Mouse (Mus musculus): ENCODE results near the gene Lmnb2. TPM values are rescaled to one million over a fixed set of nuclear protein-coding genes. Genes with fewer than 3 reads are reported as not detected.
A peak's percentile ranks its signal among the peaks of the same experiment; 100 is the strongest.

Gene Lmnb2
- polyA plus RNA-seq, 1 experiment from 2014 or later: 12.1 TPM

DNA sequence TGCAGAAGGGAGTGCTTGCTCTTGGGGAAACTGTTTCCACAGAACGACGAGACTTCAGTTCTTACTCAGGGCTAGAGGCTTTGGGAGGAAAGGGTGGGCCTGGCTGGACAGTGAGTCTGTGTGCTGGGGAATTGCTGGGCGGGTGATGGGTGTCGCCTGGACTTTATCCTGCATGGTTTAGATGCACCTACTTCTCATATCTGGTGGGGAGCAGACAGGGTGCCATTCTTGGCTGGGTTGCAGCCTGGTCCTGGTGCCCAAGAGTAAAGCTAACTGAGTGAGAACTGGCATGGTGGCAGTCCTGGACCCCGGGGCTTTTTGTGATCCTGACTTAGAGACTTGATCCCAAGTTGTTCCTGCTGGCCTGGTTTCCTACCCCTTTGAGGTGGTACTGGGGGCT is 61.1 kb downstream of the Lmnb2 start:
- Histone ChIP-seq H3K36me3 (ENCODE audit: control insufficient read depth, insufficient read depth, low read length) (peaks cover 13% of the 10 kb centered on the region), H3K9me3 (ENCODE audit: control insufficient read depth, low read depth, low read length) (no peaks in the 10 kb centered on the region), H3K4me2 (replicated peaks; ENCODE audit: low read depth, low read length) (no peak overlapping the region), H3K27ac (ENCODE audit: low read length) (no peak overlapping the region), H3K9ac (replicated peaks; ENCODE audit: low read depth, low read length) (no peak overlapping the region), H3K4me1 (ENCODE audit: control insufficient read depth, insufficient read depth, low read length) (peaks cover 21% of the 10 kb centered on the region), H3K4me3 (ENCODE audit: low read depth, low read length) (no peak overlapping the region), H3K27me3 (ENCODE audit: control insufficient read depth, insufficient read depth, low read length) (no peaks in the 10 kb centered on the region)
- no peak for ATAC-seq (ENCODE audit: insufficient number of reproducible peaks, insufficient read depth, low FRiP score, low read depth)
- WGBS: 69% methylated on average over 5 of the region's 5 CpGs

DNA sequence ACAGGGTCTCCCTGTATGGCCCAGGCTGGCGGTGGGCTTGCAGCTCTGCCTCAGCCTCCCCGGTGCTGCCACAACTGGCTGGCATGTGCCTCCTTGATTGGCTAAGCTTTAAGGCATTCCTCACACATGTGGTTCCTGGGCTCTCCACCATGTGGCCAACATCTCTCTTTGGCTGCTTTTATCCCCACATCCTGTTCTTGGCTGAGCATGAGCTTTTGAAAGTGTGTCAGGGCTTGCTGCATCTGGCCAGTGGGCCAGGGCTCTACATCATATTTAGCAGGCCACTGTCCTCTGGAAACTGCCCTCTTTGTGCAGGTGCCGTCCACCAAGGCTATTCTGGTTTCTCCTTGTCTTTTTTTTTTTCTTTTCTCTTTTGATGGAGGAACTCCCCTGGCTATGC is 61.8 kb downstream of the Lmnb2 start:
- 57% methylated on average over 3 of the region's 3 CpGs for WGBS
- Histone ChIP-seq H3K9me3 (ENCODE audit: control insufficient read depth, low read depth, low read length) (no peaks in the 10 kb centered on the region), H3K36me3 (ENCODE audit: control insufficient read depth, insufficient read depth, low read length) (peaks cover 20% of the 10 kb centered on the region)

DNA sequence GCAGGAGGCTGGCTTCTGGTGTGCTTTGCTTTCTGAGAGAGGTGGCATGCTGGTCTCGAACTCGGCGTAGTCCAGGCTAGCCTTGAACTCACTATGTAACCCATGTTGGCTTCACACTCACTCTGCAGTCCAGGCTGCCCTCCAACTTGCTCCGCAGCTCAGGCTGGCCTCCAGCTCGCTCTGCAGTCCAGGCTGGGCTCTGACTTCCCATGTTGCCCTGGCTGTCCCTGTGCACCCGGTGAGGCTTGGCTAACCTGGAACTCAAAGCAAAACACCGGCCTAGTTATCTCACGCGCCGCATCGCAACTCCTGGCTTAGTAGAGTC is 62.3 kb downstream of the Lmnb2 start:
- 18% methylated on average over 11 of the region's 11 CpGs for WGBS
- Histone ChIP-seq H3K4me3 (ENCODE audit: low read depth, low read length) (peak overlapping the region; percentile 75), H3K9ac (replicated peaks; ENCODE audit: low read depth, low read length) (peak overlapping the region; percentile 70), H3K27ac (ENCODE audit: low read length) (no peak overlapping the region), H3K4me2 (replicated peaks; ENCODE audit: low read depth, low read length) (peak overlapping the region; percentile 97), H3K4me1 (ENCODE audit: control insufficient read depth, insufficient read depth, low read length) (peaks cover 21% of the 10 kb centered on the region), H3K9me3 (ENCODE audit: control insufficient read depth, low read depth, low read length) (no peaks in the 10 kb centered on the region), H3K36me3 (ENCODE audit: control insufficient read depth, insufficient read depth, low read length) (peaks cover 23% of the 10 kb centered on the region), H3K27me3 (ENCODE audit: control insufficient read depth, insufficient read depth, low read length) (no peaks in the 10 kb centered on the region)
- no peak for ATAC-seq (ENCODE audit: insufficient number of reproducible peaks, insufficient read depth, low FRiP score, low read depth)

More for the DNA sequence above, 61.8 kb downstream of the Lmnb2 start:
- H3K4me1 ChIP-seq (ENCODE audit: control insufficient read depth, insufficient read depth, low read length): peaks cover 21% of the 10 kb centered on the region
- H3K4me2 ChIP-seq (replicated peaks; ENCODE audit: low read depth, low read length): peak overlapping the region; percentile 97; the same call in 1 of the 2 replicates
- H3K9ac ChIP-seq (replicated peaks; ENCODE audit: low read depth, low read length): 0 out of 2 replicates have a peak overlapping the region, but pooled peaks have one; percentile 70
- H3K4me3 ChIP-seq (ENCODE audit: low read depth, low read length): peak overlapping the region; percentile 75; the same call in 1 of the 2 replicates
- H3K27ac ChIP-seq (ENCODE audit: low read length): no peak overlapping the region
- no peak for ATAC-seq (ENCODE audit: insufficient number of reproducible peaks, insufficient read depth, low FRiP score, low read depth)
- no peaks in the 10 kb centered on the region for H3K27me3 ChIP-seq (ENCODE audit: control insufficient read depth, insufficient read depth, low read length)

DNA sequence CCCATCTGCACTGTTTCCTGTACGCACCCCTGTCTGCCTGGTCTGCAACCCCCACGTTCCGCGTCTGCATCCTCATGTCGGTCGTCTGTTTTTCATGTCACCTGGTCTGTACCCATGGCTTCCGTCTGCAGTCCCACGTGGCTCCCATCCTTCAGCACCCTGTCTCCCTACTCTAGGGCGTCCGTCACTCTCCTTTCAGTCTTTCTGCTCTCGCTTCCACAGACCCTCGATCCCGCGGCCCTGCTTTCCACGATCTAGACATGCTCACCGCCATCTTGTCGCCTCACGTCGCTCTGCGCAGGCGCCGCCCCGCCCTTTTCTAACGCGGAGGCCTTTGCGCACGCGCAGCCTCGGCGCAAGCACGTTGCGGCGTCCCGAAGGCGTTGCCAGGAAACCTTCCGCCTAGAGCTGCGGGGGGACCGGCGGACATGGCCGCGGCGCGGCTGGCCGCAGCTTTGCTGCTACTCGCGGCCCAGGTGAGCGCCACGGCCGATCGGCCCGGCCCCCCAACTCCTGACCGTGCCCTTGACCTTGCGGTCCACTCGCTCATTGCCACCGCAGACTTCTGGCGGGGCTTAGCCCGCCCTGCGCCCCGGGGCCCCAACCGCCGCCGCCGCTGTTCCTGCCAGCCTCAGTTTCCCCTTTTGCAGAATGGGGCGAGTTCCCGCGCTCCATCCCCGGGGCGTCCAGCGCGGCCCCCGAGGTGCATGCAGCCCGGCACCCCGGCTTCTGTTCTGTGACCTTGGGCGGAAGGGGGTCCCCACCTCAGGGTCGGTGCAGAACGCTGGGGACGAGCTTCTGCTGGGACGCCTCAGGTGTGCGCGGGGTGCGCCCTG is 62.9 kb downstream of the Lmnb2 start, which contains the start of the genes Lsm7 and Sppl2b:
TSS of gene Lsm7 (minus strand) at position 297 of the 836 bp plus-strand sequence.
TSS of gene Sppl2b (plus strand) at position 363 of the 836 bp plus-strand sequence.
- 1% methylated on average over 77 of the region's 81 CpGs for WGBS
- peak; percentile 69 for ATAC-seq (ENCODE audit: insufficient number of reproducible peaks, insufficient read depth, low FRiP score, low read depth)
- peak within 1 kb of the TSS; percentile 33; the same call in 1 of the 2 replicates for H3K27ac ChIP-seq (ENCODE audit: low read length)

More for the DNA sequence above, 62.9 kb downstream of the Lmnb2 start, which contains the start of the genes Lsm7 and Sppl2b:
- Histone ChIP-seq H3K36me3 (ENCODE audit: control insufficient read depth, insufficient read depth, low read length) (peaks cover 23% of the 10 kb centered on the region), H3K4me2 (replicated peaks; ENCODE audit: low read depth, low read length) (peak within 1 kb of the TSS; percentile 97), H3K4me1 (ENCODE audit: control insufficient read depth, insufficient read depth, low read length) (peaks cover 21% of the 10 kb centered on the region), H3K27me3 (ENCODE audit: control insufficient read depth, insufficient read depth, low read length) (no peaks in the 10 kb centered on the region), H3K9me3 (ENCODE audit: control insufficient read depth, low read depth, low read length) (no peaks in the 10 kb centered on the region), H3K4me3 (ENCODE audit: low read depth, low read length) (peak within 1 kb of the TSS; percentile 75), H3K9ac (replicated peaks; ENCODE audit: low read depth, low read length) (peak within 1 kb of the TSS; percentile 70)

Other genes with a start within 250 kb of the Lmnb2 start
- gene Mknk2, start 240.1 kb downstream of the Lmnb2 start, polyA plus RNA-seq (2014; fragmentation: Nextera tagmentation; extraction: Ambion mirVana): 71.3 and 75.5 TPM in 2 replicates
- 47.9 and 51.1 TPM in 2 replicates for gene Mob3a, start 216.3 kb downstream of the Lmnb2 start, polyA plus RNA-seq (2014; fragmentation: Nextera tagmentation; extraction: Ambion mirVana)
- gene Izumo4, start 216.1 kb downstream of the Lmnb2 start, polyA plus RNA-seq (2014; fragmentation: Nextera tagmentation; extraction: Ambion mirVana): 16.7 and 18.4 TPM in 2 replicates
- gene Ap3d1, start 176.0 kb downstream of the Lmnb2 start, polyA plus RNA-seq (2014; fragmentation: Nextera tagmentation; extraction: Ambion mirVana): 81.7 and 85.8 TPM in 2 replicates
- 24.5 and 25.8 TPM in 2 replicates for gene Dot1l, start 163.0 kb downstream of the Lmnb2 start, polyA plus RNA-seq (2014; fragmentation: Nextera tagmentation; extraction: Ambion mirVana)
- 77.7 and 81.8 TPM in 2 replicates for gene Sf3a2, start 120.0 kb downstream of the Lmnb2 start, polyA plus RNA-seq (2014; fragmentation: Nextera tagmentation; extraction: Ambion mirVana)
- gene Plekhj1, start 119.6 kb downstream of the Lmnb2 start, polyA plus RNA-seq (2014; fragmentation: Nextera tagmentation; extraction: Ambion mirVana): 110 and 116 TPM in 2 replicates
- not detected in 2 replicates for gene Amh, start 113.0 kb downstream of the Lmnb2 start, polyA plus RNA-seq (2014; fragmentation: Nextera tagmentation; extraction: Ambion mirVana)
- 0.45 and 1.4 TPM in 2 replicates for gene Jsrp1, start 104.7 kb downstream of the Lmnb2 start, polyA plus RNA-seq (2014; fragmentation: Nextera tagmentation; extraction: Ambion mirVana)
- 1,724 and 1,898 TPM in 2 replicates for gene Oaz1, start 91.6 kb downstream of the Lmnb2 start, polyA plus RNA-seq (2014; fragmentation: Nextera tagmentation; extraction: Ambion mirVana)
- gene Lingo3, start 74.2 kb downstream of the Lmnb2 start, polyA plus RNA-seq (2014; fragmentation: Nextera tagmentation; extraction: Ambion mirVana): 0.07 and 0.23 TPM in 2 replicates
- 321 and 361 TPM in 2 replicates for gene Lsm7, start 63.0 kb downstream of the Lmnb2 start, polyA plus RNA-seq (2014; fragmentation: Nextera tagmentation; extraction: Ambion mirVana)
- gene Sppl2b, start 63.0 kb downstream of the Lmnb2 start, polyA plus RNA-seq (2014; fragmentation: Nextera tagmentation; extraction: Ambion mirVana): 31.9 and 33.0 TPM in 2 replicates
- 0.07 TPM in 1 of 2 replicates, not detected in the other for gene Tmprss9, start 46.4 kb downstream of the Lmnb2 start, polyA plus RNA-seq (2014; fragmentation: Nextera tagmentation; extraction: Ambion mirVana)
- 340 and 345 TPM in 2 replicates for gene Timm13, start 17.3 kb downstream of the Lmnb2 start, polyA plus RNA-seq (2014; fragmentation: Nextera tagmentation; extraction: Ambion mirVana)
- gene Gadd45b, start 11.8 kb upstream of the Lmnb2 start, polyA plus RNA-seq (2014; fragmentation: Nextera tagmentation; extraction: Ambion mirVana): 16.1 and 20.7 TPM in 2 replicates
- 4.7 and 5.9 TPM in 2 replicates for gene Gng7, start 96.7 kb upstream of the Lmnb2 start, polyA plus RNA-seq (2014; fragmentation: Nextera tagmentation; extraction: Ambion mirVana)
- gene Diras1, start 107.4 kb upstream of the Lmnb2 start, polyA plus RNA-seq (2014; fragmentation: Nextera tagmentation; extraction: Ambion mirVana): 0.20 and 0.41 TPM in 2 replicates
- 10.3 and 11.9 TPM in 2 replicates for gene Slc39a3, start 119.2 kb upstream of the Lmnb2 start, polyA plus RNA-seq (2014; fragmentation: Nextera tagmentation; extraction: Ambion mirVana)
- gene Sgta, start 141.9 kb upstream of the Lmnb2 start, polyA plus RNA-seq (2014; fragmentation: Nextera tagmentation; extraction: Ambion mirVana): 162 and 164 TPM in 2 replicates
- gene Thop1, start 151.8 kb upstream of the Lmnb2 start, polyA plus RNA-seq (2014; fragmentation: Nextera tagmentation; extraction: Ambion mirVana): 38.2 and 39.9 TPM in 2 replicates
- gene Creb3l3, start 180.6 kb upstream of the Lmnb2 start, polyA plus RNA-seq (2014; fragmentation: Nextera tagmentation; extraction: Ambion mirVana): 0.22 and 0.56 TPM in 2 replicates
- 164 and 167 TPM in 2 replicates for gene Map2k2, start 187.7 kb upstream of the Lmnb2 start, polyA plus RNA-seq (2014; fragmentation: Nextera tagmentation; extraction: Ambion mirVana)
- gene Zbtb7a, start 217.0 kb upstream of the Lmnb2 start, polyA plus RNA-seq (2014; fragmentation: Nextera tagmentation; extraction: Ambion mirVana): 25.5 and 27.4 TPM in 2 replicates
- gene Pias4, start 249.7 kb upstream of the Lmnb2 start, polyA plus RNA-seq (2014; fragmentation: Nextera tagmentation; extraction: Ambion mirVana): 32.7 and 40.9 TPM in 2 replicates

All from stomach, embryonic 14.5 days (tissue).